Mouse (Mus musculus): ENCODE data around the gene Zbtb1. TPM values are rescaled to one million over a fixed set of nuclear protein-coding genes. Genes with fewer than 3 reads are reported as not detected.

Gene Zbtb1
- polyA plus RNA-seq, 1 experiment, result 8.8 TPM

- no peak for TF ChIP-seq CTCF (IDR thresholded peaks at IDR 0.05; ENCODE audit: low read depth, low read length)
- TF ChIP-seq POLR2A (IDR thresholded peaks at IDR 0.05; ENCODE audit: borderline replicate concordance, low read depth, low read length), result no peak
- Histone ChIP-seq H3K27ac (ENCODE audit: insufficient read depth, low read depth, low read length) (no peak overlapping the region), H3K4me3 (ENCODE audit: insufficient read depth, low read length) (no peak overlapping the region), H3K4me1 (ENCODE audit: control insufficient read depth, insufficient read depth, low read length) (peaks cover 3% of the 10 kb centered on the region; the same call in 1 of the 2 replicates)
These were observed 24.2 kb upstream of the Zbtb1 start for GRCm38 (mm10) chr12:76345759-76346455.

GRCm38 (mm10) chr12:76349680-76350220, 20.3 kb upstream of the Zbtb1 start:
- H3K4me1 ChIP-seq (ENCODE audit: control insufficient read depth, insufficient read depth, low read length), result peaks cover 3% of the 10 kb centered on the region; the same call in 1 of the 2 replicates
- TF ChIP-seq CTCF (IDR thresholded peaks at IDR 0.05; ENCODE audit: low read depth, low read length), result no peak
- H3K4me3 ChIP-seq (ENCODE audit: insufficient read depth, low read length), result no peak overlapping the region
- H3K27ac ChIP-seq (ENCODE audit: insufficient read depth, low read depth, low read length), result no peak overlapping the region

- H3K27ac ChIP-seq (ENCODE audit: insufficient read depth, low read depth, low read length), result no peak overlapping the region
- no peak for TF ChIP-seq CTCF (IDR thresholded peaks at IDR 0.05; ENCODE audit: low read depth, low read length)
- TF ChIP-seq POLR2A (IDR thresholded peaks at IDR 0.05; ENCODE audit: borderline replicate concordance, low read depth, low read length), result no peak
These were observed 9.2 kb upstream of the Zbtb1 start for GRCm38 (mm10) chr12:76360868-76361267.

GRCm38 (mm10) chr12:76361405-76362302, 8.4 kb upstream of the Zbtb1 start:
- no peak overlapping the region for H3K27ac ChIP-seq (ENCODE audit: insufficient read depth, low read depth, low read length)
- peaks cover 14% of the 10 kb centered on the region for H3K4me1 ChIP-seq (ENCODE audit: control insufficient read depth, insufficient read depth, low read length)
- TF ChIP-seq POLR2A (IDR thresholded peaks at IDR 0.05; ENCODE audit: borderline replicate concordance, low read depth, low read length) (no peak), CTCF (IDR thresholded peaks at IDR 0.05; ENCODE audit: low read depth, low read length) (no peak)
- no peak overlapping the region for H3K4me3 ChIP-seq (ENCODE audit: insufficient read depth, low read length)

More at GRCm38 (mm10) chr12:76360868-76361267, 9.2 kb upstream of the Zbtb1 start:
- Histone ChIP-seq H3K4me1 (ENCODE audit: control insufficient read depth, insufficient read depth, low read length) (peaks cover 12% of the 10 kb centered on the region), H3K4me3 (ENCODE audit: insufficient read depth, low read length) (no peak overlapping the region)

- no peak overlapping the region for H3K27ac ChIP-seq (ENCODE audit: insufficient read depth, low read depth, low read length)
- no peak overlapping the region for H3K4me3 ChIP-seq (ENCODE audit: insufficient read depth, low read length)
These were observed 7.8 kb upstream of the Zbtb1 start for GRCm38 (mm10) chr12:76362303-76362676.

GRCm38 (mm10) chr12:76366276-76366675, 3.8 kb upstream of the Zbtb1 start:
- TF ChIP-seq CTCF (IDR thresholded peaks at IDR 0.05; ENCODE audit: low read depth, low read length) (no peak), POLR2A (IDR thresholded peaks at IDR 0.05; ENCODE audit: borderline replicate concordance, low read depth, low read length) (no peak)
- Histone ChIP-seq H3K27ac (ENCODE audit: insufficient read depth, low read depth, low read length) (no peak overlapping the region), H3K4me1 (ENCODE audit: control insufficient read depth, insufficient read depth, low read length) (peaks cover 29% of the 10 kb centered on the region), H3K4me3 (ENCODE audit: insufficient read depth, low read length) (no peak overlapping the region)

More at GRCm38 (mm10) chr12:76362303-76362676, 7.8 kb upstream of the Zbtb1 start:
- H3K4me1 ChIP-seq (ENCODE audit: control insufficient read depth, insufficient read depth, low read length), result peaks cover 19% of the 10 kb centered on the region
- TF ChIP-seq POLR2A (IDR thresholded peaks at IDR 0.05; ENCODE audit: borderline replicate concordance, low read depth, low read length) (no peak), CTCF (IDR thresholded peaks at IDR 0.05; ENCODE audit: low read depth, low read length) (no peak)

GRCm38 (mm10) chr12:76367096-76367995, 2.7 kb upstream of the Zbtb1 start:
- TF ChIP-seq POLR2A (IDR thresholded peaks at IDR 0.05; ENCODE audit: borderline replicate concordance, low read depth, low read length) (no peak), CTCF (IDR thresholded peaks at IDR 0.05; ENCODE audit: low read depth, low read length) (no peak)
- no peak overlapping the region for H3K27ac ChIP-seq (ENCODE audit: insufficient read depth, low read depth, low read length)
- H3K4me1 ChIP-seq (ENCODE audit: control insufficient read depth, insufficient read depth, low read length), result peaks cover 25% of the 10 kb centered on the region
- peak overlapping the region; percentile 22 for H3K4me3 ChIP-seq (ENCODE audit: insufficient read depth, low read length)

- H3K4me1 ChIP-seq (ENCODE audit: control insufficient read depth, insufficient read depth, low read length), result peaks cover 29% of the 10 kb centered on the region
- peak overlapping the region; percentile 83 for H3K4me3 ChIP-seq (ENCODE audit: insufficient read depth, low read length)
- H3K27ac ChIP-seq (ENCODE audit: insufficient read depth, low read depth, low read length), result peak overlapping the region; percentile 93
- TF ChIP-seq CTCF (IDR thresholded peaks at IDR 0.05; ENCODE audit: low read depth, low read length) (no peak), POLR2A (IDR thresholded peaks at IDR 0.05; ENCODE audit: borderline replicate concordance, low read depth, low read length) (no peak)
These were observed 1.8 kb upstream of the Zbtb1 start for GRCm38 (mm10) chr12:76368201-76368789.

GRCm38 (mm10) chr12:76368790-76369205, 1.3 kb upstream of the Zbtb1 start:
- peaks cover 29% of the 10 kb centered on the region for H3K4me1 ChIP-seq (ENCODE audit: control insufficient read depth, insufficient read depth, low read length)
- H3K4me3 ChIP-seq (ENCODE audit: insufficient read depth, low read length), result peak overlapping the region; percentile 83
- TF ChIP-seq CTCF (IDR thresholded peaks at IDR 0.05; ENCODE audit: low read depth, low read length) (no peak; the same call in 1 of the 2 replicates), POLR2A (IDR thresholded peaks at IDR 0.05; ENCODE audit: borderline replicate concordance, low read depth, low read length) (no peak)
- H3K27ac ChIP-seq (ENCODE audit: insufficient read depth, low read depth, low read length), result peak overlapping the region; percentile 93

All from bone marrow macrophage, adult 2 months (primary cell).